Mouse (Mus musculus): ENCODE results near the gene 4931428F04Rik. TPM values are rescaled to one million over a fixed set of nuclear protein-coding genes. Genes with fewer than 3 reads are reported as not detected.

4931428F04Rik gene
- polyA plus RNA-seq (2017; shearing (Covaris generic)): 1 to 10 TPM in 1 of 2 experiments, under 1 TPM in 1; 0.90 to 2.6 TPM

- ATAC-seq: no peak
Observed at GRCm38 (mm10) chr8:105289805-105290460, at the start of gene 4931428F04Rik. Gene 4931428F04Rik, minus strand, starts transcription at chr8:105289864.

GRCm38 (mm10) chr8:105338992-105339391, 49.3 kb upstream of the 4931428F04Rik start:
- ATAC-seq: no peak

GRCm38 (mm10) chr8:105336373-105337130, 46.9 kb upstream of the 4931428F04Rik start:
- no peak for ATAC-seq

- no peak for ATAC-seq
Observed at GRCm38 (mm10) chr8:105332523-105332922, 42.9 kb upstream of the 4931428F04Rik start.

GRCm38 (mm10) chr8:105331931-105332330, 42.3 kb upstream of the 4931428F04Rik start:
- ATAC-seq: no peak

GRCm38 (mm10) chr8:105331469-105331868, 41.8 kb upstream of the 4931428F04Rik start:
- ATAC-seq: no peak

GRCm38 (mm10) chr8:105330325-105330724, 40.7 kb upstream of the 4931428F04Rik start:
- no peak for ATAC-seq

- no peak for ATAC-seq
Observed at GRCm38 (mm10) chr8:105326968-105327367, 37.3 kb upstream of the 4931428F04Rik start.

GRCm38 (mm10) chr8:105326141-105326672, 36.5 kb upstream of the 4931428F04Rik start, which contains the start of the genes Lrrc29 and Tmem208:
Gene Lrrc29, minus strand, starts transcription at chr8:105326278.
Gene Tmem208, plus strand, starts transcription at chr8:105326354.
- ATAC-seq: peak; percentile 99

- ATAC-seq: peak; percentile 7
Observed at GRCm38 (mm10) chr8:105325641-105326093, 36.0 kb upstream of the 4931428F04Rik start.

GRCm38 (mm10) chr8:105323183-105323582, 33.5 kb upstream of the 4931428F04Rik start:
- no peak for ATAC-seq

- no peak for ATAC-seq
Observed at GRCm38 (mm10) chr8:105318662-105319190, 29.1 kb upstream of the 4931428F04Rik start.

GRCm38 (mm10) chr8:105317941-105318340, 28.3 kb upstream of the 4931428F04Rik start:
- ATAC-seq: no peak

- no peak for ATAC-seq
Observed at GRCm38 (mm10) chr8:105315073-105315769, 25.6 kb upstream of the 4931428F04Rik start.

GRCm38 (mm10) chr8:105313622-105314402, 24.1 kb upstream of the 4931428F04Rik start:
- ATAC-seq: no peak

- ATAC-seq: no peak
Observed at GRCm38 (mm10) chr8:105312891-105313481, 23.3 kb upstream of the 4931428F04Rik start.

GRCm38 (mm10) chr8:105311718-105312117, 22.1 kb upstream of the 4931428F04Rik start:
- no peak for ATAC-seq

- ATAC-seq: no peak
Observed at GRCm38 (mm10) chr8:105310118-105310517, 20.5 kb upstream of the 4931428F04Rik start.

GRCm38 (mm10) chr8:105309142-105309847, 19.6 kb upstream of the 4931428F04Rik start:
- ATAC-seq: no peak

GRCm38 (mm10) chr8:105308428-105308827, 18.8 kb upstream of the 4931428F04Rik start:
- ATAC-seq: no peak

Data from CD4-positive, CD25-positive, alpha-beta regulatory T cell, adult 4 months (primary cell).